Mouse (Mus musculus) subcutaneous adipose tissue, adult 2 months (tissue): ENCODE data around the gene Plcg2. TPM values are rescaled to one million over a fixed set of nuclear protein-coding genes. Genes with fewer than 3 reads are reported as not detected.

Source experiments
- polyA plus RNA-seq: library from polyadenylated mRNA; depleted of rRNA; stranded (reverse); fragments of >200 nt; gene quantifications from 2 replicates; pipeline ENCODE4 v1.2.3, GENCODE M21; 2012; ENCODE audit warnings: low replicate concordance; rRNA removed

The Plcg2 gene
- polyA plus RNA-seq: 3.6 and 7.6 TPM in 2 replicates

DNA sequence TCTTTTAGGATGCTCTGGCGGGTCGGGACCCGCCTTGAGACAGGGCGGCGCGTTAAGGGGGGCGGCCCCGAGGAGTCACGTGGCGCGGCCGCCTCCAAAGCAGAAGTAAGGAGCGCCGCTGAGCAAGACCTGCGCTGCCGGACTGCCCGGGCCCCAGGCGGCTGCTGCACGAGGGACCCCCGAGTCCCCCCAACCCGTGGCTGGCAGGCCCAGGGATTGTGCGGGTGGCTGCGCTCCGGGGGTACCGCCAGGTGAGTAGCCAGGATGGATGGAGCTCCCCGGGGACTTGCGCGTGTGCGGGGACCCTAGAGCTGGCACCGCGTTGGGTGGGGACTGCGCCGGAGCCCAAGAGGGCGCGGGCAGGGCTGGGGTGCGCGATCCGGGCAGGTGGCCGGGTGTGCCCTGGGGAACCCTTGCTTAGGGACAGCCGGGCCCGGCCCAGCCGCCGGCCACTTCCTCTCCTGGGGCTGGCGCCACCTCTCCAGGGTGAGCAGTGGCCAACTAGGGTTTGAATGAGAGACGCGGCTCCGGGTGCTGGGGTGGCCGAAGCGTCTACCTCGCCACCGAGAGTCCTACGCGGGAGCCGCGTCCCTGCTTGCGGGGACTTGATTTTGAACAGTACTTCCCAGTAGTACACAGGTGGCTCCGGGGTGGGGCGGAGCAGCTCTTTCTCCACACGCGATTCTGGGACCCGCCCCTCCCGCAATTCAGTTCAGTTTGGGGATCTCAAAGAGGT lies at the start of gene Plcg2:
TSS of gene Plcg2 (plus strand) at position 113 of the 736 bp plus-strand sequence.

DNA sequence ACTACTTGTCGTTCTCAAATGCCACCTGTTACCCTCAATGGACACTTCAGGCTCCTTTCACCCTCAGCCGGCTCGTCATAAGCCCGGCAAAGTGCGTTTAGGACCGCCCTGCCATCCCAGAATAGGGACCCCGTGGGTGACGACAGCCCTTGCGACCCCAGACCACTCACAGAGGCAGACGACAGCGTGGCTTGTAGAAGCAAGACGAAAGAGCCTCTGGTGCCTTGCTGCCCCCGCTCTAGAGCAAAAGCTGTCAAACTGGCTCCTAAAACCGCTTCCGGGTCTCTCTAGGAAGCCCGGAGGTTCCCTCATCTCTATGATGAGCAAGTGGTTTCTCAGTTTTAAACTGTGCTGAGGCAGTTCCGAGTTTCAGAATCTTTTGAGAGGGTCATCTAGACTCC lies 175.3 kb downstream of the Plcg2 start, which contains the start of gene Sdr42e1:
TSS of gene Sdr42e1 (minus strand) at position 260 of the 401 bp plus-strand sequence.

Other genes with a start within 250 kb of the Plcg2 start
- 54.7 and 59.2 TPM in 2 replicates for gene Cmip, start 241.2 kb upstream of the Plcg2 start, polyA plus RNA-seq
- 12.4 and 13.1 TPM in 2 replicates for gene Sdr42e1, start 175.4 kb downstream of the Plcg2 start, polyA plus RNA-seq
- gene Hsd17b2, start 203.6 kb downstream of the Plcg2 start, polyA plus RNA-seq: 0.35 TPM in 1 of 2 replicates, not detected in the other